Mouse (Mus musculus): ENCODE results near the gene Timp2.

DNA sequence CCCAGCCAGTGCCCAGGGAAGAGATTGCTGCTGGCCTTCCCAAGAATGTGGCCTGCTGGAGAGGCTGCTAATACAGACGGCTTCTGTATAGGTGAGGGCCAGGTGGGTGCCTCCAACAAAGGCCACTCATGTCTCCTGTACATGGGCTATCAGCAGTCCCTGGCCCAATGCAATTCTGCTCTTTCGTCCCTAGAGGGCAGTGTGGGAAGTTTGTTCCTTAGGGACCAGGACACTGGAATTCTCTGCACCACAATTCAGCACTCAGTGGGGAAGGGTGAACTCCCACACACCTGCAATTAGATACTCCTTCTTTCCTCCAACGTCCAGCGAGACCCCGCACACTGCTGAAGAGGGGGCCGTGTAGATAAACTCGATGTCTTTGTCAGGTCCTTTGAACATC is 38.4 kb downstream of the Timp2 start:
- peak; percentile 93 for TF ChIP-seq CTCF (IDR thresholded peaks at IDR 0.05; ENCODE audit: extremely low read depth, insufficient read depth, low read length)
- no peak for TF ChIP-seq POLR2A (IDR thresholded peaks at IDR 0.05; ENCODE audit: extremely low read depth, insufficient read depth, low read length)
